Mouse (Mus musculus): ENCODE results near the gene Lca5. TPM values are rescaled to one million over a fixed set of nuclear protein-coding genes. Genes with fewer than 3 reads are reported as not detected.

The Lca5 gene
- polyA plus RNA-seq, 2 experiments, result 11.7 to 17.9 TPM

- H3K27ac ChIP-seq (replicated peaks; ENCODE audit: low read depth, low read length), result no peak overlapping the region
- ATAC-seq (ENCODE audit: low FRiP score, low read depth) (no peak), DNase-seq (ENCODE audit: low spot score) (no peak)
- no peak for TF ChIP-seq POLR2A (IDR thresholded peaks at IDR 0.05; ENCODE audit: borderline replicate concordance, extremely low read depth, insufficient read depth, insufficient read length)
- H3K9me3 ChIP-seq (ENCODE audit: control insufficient read depth, low read length), result no peaks in the 10 kb centered on the region
- H3K4me2 ChIP-seq (replicated peaks; ENCODE audit: low read depth, low read length, severe bottlenecking), result no peak overlapping the region
- H3K36me3 ChIP-seq (ENCODE audit: control insufficient read depth, insufficient read depth, low read length), result no peaks in the 10 kb centered on the region
- no peak overlapping the region for H3K9ac ChIP-seq (ENCODE audit: low read depth, low read length, severe bottlenecking)
- H3K4me3 ChIP-seq (replicated peaks; ENCODE audit: low read length), result no peak overlapping the region
- peaks cover under 1% of the 10 kb centered on the region; the same call in 1 of the 2 replicates for H3K4me1 ChIP-seq (ENCODE audit: control insufficient read depth, insufficient read depth, low read length)
- H3K27me3 ChIP-seq (ENCODE audit: control insufficient read depth, insufficient read depth, low read length), result no peaks in the 10 kb centered on the region
Measured at GRCm38 (mm10) chr9:83381317-83381716, 59.6 kb downstream of the Lca5 start.

- DNase-seq (ENCODE audit: low spot score), result no peak
- WGBS, result 88% methylated on average over 10 of the region's 10 CpGs
- no peak for ATAC-seq (ENCODE audit: low FRiP score, low read depth)
- Histone ChIP-seq H3K9ac (ENCODE audit: low read depth, low read length, severe bottlenecking) (no peak overlapping the region), H3K27ac (replicated peaks; ENCODE audit: low read depth, low read length) (no peak overlapping the region), H3K4me1 (ENCODE audit: control insufficient read depth, insufficient read depth, low read length) (no peaks in the 10 kb centered on the region), H3K4me3 (replicated peaks; ENCODE audit: low read length) (no peak overlapping the region), H3K9me3 (ENCODE audit: control insufficient read depth, low read length) (no peaks in the 10 kb centered on the region), H3K4me2 (replicated peaks; ENCODE audit: low read depth, low read length, severe bottlenecking) (no peak overlapping the region), H3K27me3 (ENCODE audit: control insufficient read depth, insufficient read depth, low read length) (no peaks in the 10 kb centered on the region), H3K36me3 (ENCODE audit: control insufficient read depth, insufficient read depth, low read length) (no peaks in the 10 kb centered on the region)
- no peak for TF ChIP-seq POLR2A (IDR thresholded peaks at IDR 0.05; ENCODE audit: borderline replicate concordance, extremely low read depth, insufficient read depth, insufficient read length)
Measured at GRCm38 (mm10) chr9:83379661-83380060, 61.3 kb downstream of the Lca5 start.

- Histone ChIP-seq H3K36me3 (ENCODE audit: control insufficient read depth, insufficient read depth, low read length) (no peaks in the 10 kb centered on the region), H3K4me2 (replicated peaks; ENCODE audit: low read depth, low read length, severe bottlenecking) (no peak overlapping the region), H3K4me3 (replicated peaks; ENCODE audit: low read length) (no peak overlapping the region), H3K4me1 (ENCODE audit: control insufficient read depth, insufficient read depth, low read length) (no peaks in the 10 kb centered on the region), H3K9me3 (ENCODE audit: control insufficient read depth, low read length) (no peaks in the 10 kb centered on the region), H3K9ac (ENCODE audit: low read depth, low read length, severe bottlenecking) (no peak overlapping the region), H3K27me3 (ENCODE audit: control insufficient read depth, insufficient read depth, low read length) (no peaks in the 10 kb centered on the region; the same call in 1 of the 2 replicates), H3K27ac (replicated peaks; ENCODE audit: low read depth, low read length) (no peak overlapping the region)
- DNase-seq (ENCODE audit: low spot score) (no peak), ATAC-seq (ENCODE audit: low FRiP score, low read depth) (no peak)
- TF ChIP-seq POLR2A (IDR thresholded peaks at IDR 0.05; ENCODE audit: borderline replicate concordance, extremely low read depth, insufficient read depth, insufficient read length), result no peak
- 74% methylated on average over 2 of the region's 2 CpGs for WGBS
Measured at GRCm38 (mm10) chr9:83377132-83377531, 63.8 kb downstream of the Lca5 start.

GRCm38 (mm10) chr9:83375522-83376176 lies 65.3 kb downstream of the Lca5 start:
- ATAC-seq (ENCODE audit: low FRiP score, low read depth) (no peak), DNase-seq (ENCODE audit: low spot score) (no peak)
- TF ChIP-seq POLR2A (IDR thresholded peaks at IDR 0.05; ENCODE audit: borderline replicate concordance, extremely low read depth, insufficient read depth, insufficient read length), result no peak
- H3K36me3 ChIP-seq (ENCODE audit: control insufficient read depth, insufficient read depth, low read length), result no peaks in the 10 kb centered on the region
- no peak overlapping the region for H3K9ac ChIP-seq (ENCODE audit: low read depth, low read length, severe bottlenecking)
- no peak overlapping the region for H3K27ac ChIP-seq (replicated peaks; ENCODE audit: low read depth, low read length)
- H3K4me2 ChIP-seq (replicated peaks; ENCODE audit: low read depth, low read length, severe bottlenecking), result no peak overlapping the region
- H3K27me3 ChIP-seq (ENCODE audit: control insufficient read depth, insufficient read depth, low read length), result no peaks in the 10 kb centered on the region; the same call in 1 of the 2 replicates
- WGBS, result 73% methylated on average over 4 of the region's 4 CpGs
- H3K4me3 ChIP-seq (replicated peaks; ENCODE audit: low read length), result no peak overlapping the region
- H3K4me1 ChIP-seq (ENCODE audit: control insufficient read depth, insufficient read depth, low read length), result no peaks in the 10 kb centered on the region
- H3K9me3 ChIP-seq (ENCODE audit: control insufficient read depth, low read length), result no peaks in the 10 kb centered on the region

- Histone ChIP-seq H3K9me3 (ENCODE audit: control insufficient read depth, low read length) (no peaks in the 10 kb centered on the region), H3K36me3 (ENCODE audit: control insufficient read depth, insufficient read depth, low read length) (no peaks in the 10 kb centered on the region), H3K4me1 (ENCODE audit: control insufficient read depth, insufficient read depth, low read length) (no peaks in the 10 kb centered on the region), H3K27ac (replicated peaks; ENCODE audit: low read depth, low read length) (no peak overlapping the region), H3K4me3 (replicated peaks; ENCODE audit: low read length) (no peak overlapping the region), H3K4me2 (replicated peaks; ENCODE audit: low read depth, low read length, severe bottlenecking) (no peak overlapping the region), H3K9ac (ENCODE audit: low read depth, low read length, severe bottlenecking) (no peak overlapping the region), H3K27me3 (ENCODE audit: control insufficient read depth, insufficient read depth, low read length) (no peaks in the 10 kb centered on the region; the same call in 1 of the 2 replicates)
- no peak for ATAC-seq (ENCODE audit: low FRiP score, low read depth)
- 15% methylated on average over 1 of the region's 1 CpGs for WGBS
- no peak for TF ChIP-seq POLR2A (IDR thresholded peaks at IDR 0.05; ENCODE audit: borderline replicate concordance, extremely low read depth, insufficient read depth, insufficient read length)
- peak; percentile 71 for DNase-seq (ENCODE audit: low spot score)
Measured at GRCm38 (mm10) chr9:83370907-83371306, 70.0 kb downstream of the Lca5 start.
